ENCODE assay signal across 7 mouse cellular contexts in genomic region chr8:117469431-117470341, GRCm38 (mm10). TPM values are rescaled to one million over a fixed set of nuclear protein-coding genes. Genes with fewer than 3 reads are reported as not detected.
DNase-seq lines count a peak whose midpoint lies in the region; ATAC-seq and TF ChIP-seq lines count a peak whose summit lies in the region.

No protein-coding gene starts in this region.

- H3K4me1 ChIP-seq in embryonic facial prominence, embryonic 12.5 days, result peaks cover 11% of the 10 kb centered on the region; the same call in 1 of the 2 replicates
- H3K4me1 ChIP-seq in liver, postnatal 0 days (ENCODE audit: insufficient read depth), result peaks cover 10% of the 10 kb centered on the region; the same call in 1 of the 2 replicates

- H3K27me3 ChIP-seq in embryonic facial prominence, embryonic 12.5 days, result no peaks in the 10 kb centered on the region
- 0 out of 2 replicates have a peak, but pooled peaks cover 3% of the 10 kb centered on the region for H3K27me3 ChIP-seq in liver, postnatal 0 days (ENCODE audit: insufficient read depth, low read length)

- no peak for TF ChIP-seq EP300 in liver, postnatal 0 days (IDR thresholded peaks at IDR 0.05; ENCODE audit: low read depth)

- peak overlapping the region; percentile 26 for H3K4me3 ChIP-seq in embryonic facial prominence, embryonic 12.5 days
- H3K4me3 ChIP-seq in liver, postnatal 0 days (ENCODE audit: low read depth, low read length), result no peak overlapping the region

- H3K9ac ChIP-seq in embryonic facial prominence, embryonic 12.5 days, result no peak overlapping the region
- H3K9ac ChIP-seq in liver, postnatal 0 days (replicated peaks), result no peak overlapping the region

- TF ChIP-seq POLR2A in brain, embryonic 14.5 days (IDR thresholded peaks at IDR 0.05; ENCODE audit: borderline replicate concordance, extremely low read depth, insufficient read depth, insufficient read length, poor library complexity, severe bottlenecking), result 0 out of 2 replicates have a peak, but pooled peaks have one; percentile 13

- peak; percentile 35 for ATAC-seq in embryonic facial prominence, embryonic 12.5 days (ENCODE audit: insufficient number of reproducible peaks, insufficient read depth, low FRiP score, low TSS enrichment)
- ATAC-seq in liver, postnatal 0 days, result no peak

- DNase-seq in brain, embryonic 14.5 days (ENCODE audit: low read depth), result no peak
- peak; percentile 38 for DNase-seq in kidney, adult 11 months
- DNase-seq in liver, postnatal 0 days, result no peak
- no peak for DNase-seq in cerebellum, adult 11 months
- no peak for DNase-seq in ovary, postnatal 36 days (ENCODE audit: low spot score)
- DNase-seq in thymus, postnatal 36 days, result no peak

- no peaks in the 10 kb centered on the region for H3K9me3 ChIP-seq in embryonic facial prominence, embryonic 12.5 days
- H3K9me3 ChIP-seq in liver, postnatal 0 days (ENCODE audit: low read length), result no peaks in the 10 kb centered on the region

- peak overlapping the region; percentile 51 for H3K4me2 ChIP-seq in embryonic facial prominence, embryonic 12.5 days (replicated peaks)
- H3K4me2 ChIP-seq in liver, postnatal 0 days (ENCODE audit: low read depth, low read length), result peak overlapping the region; percentile 40; the same call in 1 of the 2 replicates

- 29% methylated on average over 16 of the region's 16 CpGs for WGBS in embryonic facial prominence, embryonic 12.5 days
- WGBS in liver, postnatal 0 days (ENCODE audit: insufficient replicate concordance), result 28% methylated on average over 16 of the region's 16 CpGs

- H3K27ac ChIP-seq in embryonic facial prominence, embryonic 12.5 days, result peak overlapping the region; percentile 47; the same call in 1 of the 2 replicates
- no peak overlapping the region for H3K27ac ChIP-seq in liver, postnatal 0 days (ENCODE audit: low read depth)

- TF ChIP-seq CTCF in brain, embryonic 14.5 days (IDR thresholded peaks at IDR 0.05; ENCODE audit: borderline replicate concordance, extremely low read depth, insufficient read depth, insufficient read length), result no peak
- TF ChIP-seq CTCF in liver, postnatal 0 days (IDR thresholded peaks at IDR 0.05; ENCODE audit: low read depth), result no peak

- H3K36me3 ChIP-seq in embryonic facial prominence, embryonic 12.5 days, result no peaks in the 10 kb centered on the region
- H3K36me3 ChIP-seq in liver, postnatal 0 days (replicated peaks; ENCODE audit: insufficient read depth, low read length), result no peaks in the 10 kb centered on the region

RNA-seq across cellular contexts. Expression of gene Plcg2, which starts 28.4 kb away (rescaled TPM):
- polyA plus RNA-seq in brain, embryonic 14.5 days (2012; rRNA removed), result 0.82 and 1.5 TPM in 2 replicates
- 2.4 and 2.8 TPM in 2 replicates for polyA plus RNA-seq in embryonic facial prominence, embryonic 12.5 days (2016; fragmentation: Nextera tagmentation; extraction: Ambion mirVana)
- polyA plus RNA-seq in liver, postnatal 0 days (2015; fragmentation: Nextera tagmentation; extraction: Ambion mirVana), result 5.9 and 7.3 TPM in 2 replicates
